Mouse (Mus musculus): ENCODE results near the gene Hoxd13.
A peak's percentile ranks its signal among the peaks of the same experiment; 100 is the strongest.

Hoxd13 gene

GRCm38 (mm10) chr2:74680561-74681398, 12.7 kb downstream of the Hoxd13 start:
- no peak for DNase-seq (ENCODE audit: low spot score)

- DNase-seq (ENCODE audit: low spot score) = peak; percentile 35
Measured at GRCm38 (mm10) chr2:74681594-74682531, 13.8 kb downstream of the Hoxd13 start.

DNA sequence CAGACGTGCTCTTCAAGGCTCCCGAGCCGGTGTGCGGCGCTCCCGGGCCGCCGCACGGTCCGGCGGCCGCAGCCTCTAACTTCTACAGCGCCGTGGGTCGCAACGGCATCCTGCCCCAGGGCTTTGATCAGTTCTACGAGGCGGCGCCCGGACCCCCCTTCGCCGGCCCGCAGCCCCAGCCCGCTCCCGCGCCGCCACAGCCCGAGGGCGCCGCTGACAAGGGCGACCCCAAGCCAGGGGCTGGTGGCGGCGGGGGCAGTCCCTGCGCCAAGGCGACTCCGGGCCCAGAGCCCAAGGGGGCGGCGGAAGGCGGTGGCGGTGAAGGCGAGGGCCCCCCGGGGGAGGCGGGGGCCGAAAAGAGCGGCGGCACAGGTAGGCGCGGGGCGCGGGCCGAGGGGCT, 14.7 kb downstream of the Hoxd13 start:
- DNase-seq (ENCODE audit: low spot score) = no peak

- no peak for DNase-seq (ENCODE audit: low spot score)
Measured at GRCm38 (mm10) chr2:74683471-74683951, 15.4 kb downstream of the Hoxd13 start.

DNA sequence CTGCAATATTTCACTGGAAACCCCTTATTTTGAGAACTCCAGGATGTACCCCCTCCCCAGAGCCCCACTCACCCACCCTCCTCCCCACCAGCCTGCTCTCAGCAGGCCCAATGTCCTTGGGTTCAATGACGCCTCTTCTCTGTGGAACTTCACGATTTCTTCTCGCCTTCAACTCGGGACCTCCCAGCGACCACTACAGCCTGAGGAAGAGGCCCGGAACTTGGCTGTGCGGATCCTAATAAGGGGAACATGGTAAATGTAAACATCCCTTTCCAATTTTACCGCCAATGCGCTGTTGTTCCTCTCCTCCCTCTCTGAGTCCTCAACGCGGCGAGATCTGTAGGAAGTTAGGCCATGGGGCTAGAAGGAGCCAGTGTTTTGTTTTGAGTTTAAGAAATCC, 16.0 kb downstream of the Hoxd13 start:
- DNase-seq (ENCODE audit: low spot score) = no peak

DNA sequence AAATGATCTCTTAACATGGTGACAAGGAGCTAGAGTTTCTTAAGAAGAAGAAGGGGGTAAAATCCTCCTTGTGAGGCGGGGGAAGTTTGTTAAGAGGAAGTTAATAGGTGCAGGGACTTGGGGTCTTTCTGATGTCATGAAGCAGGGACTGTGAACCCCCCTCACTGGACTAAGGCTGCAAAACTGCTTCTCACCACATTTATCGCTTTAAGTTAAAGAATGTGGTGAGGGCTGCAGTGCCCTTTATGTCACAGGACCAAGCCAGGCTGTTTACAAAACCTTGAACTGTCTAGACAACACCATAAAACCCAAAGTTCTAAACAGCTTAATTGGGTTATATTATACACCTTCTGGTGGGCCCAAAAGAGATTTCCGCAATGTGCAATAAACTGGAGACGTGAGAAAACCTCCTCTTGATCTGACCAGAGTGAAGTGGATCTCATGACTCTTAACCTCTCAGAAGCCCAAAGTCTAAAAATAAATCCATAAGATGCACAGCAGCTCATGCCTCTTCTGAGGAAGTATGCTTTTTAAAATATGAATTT, 17.0 kb downstream of the Hoxd13 start:
- DNase-seq (ENCODE audit: low spot score) = no peak

GRCm38 (mm10) chr2:74686301-74686987, 18.3 kb downstream of the Hoxd13 start:
- peak; percentile 57 for DNase-seq (ENCODE audit: low spot score)

DNA sequence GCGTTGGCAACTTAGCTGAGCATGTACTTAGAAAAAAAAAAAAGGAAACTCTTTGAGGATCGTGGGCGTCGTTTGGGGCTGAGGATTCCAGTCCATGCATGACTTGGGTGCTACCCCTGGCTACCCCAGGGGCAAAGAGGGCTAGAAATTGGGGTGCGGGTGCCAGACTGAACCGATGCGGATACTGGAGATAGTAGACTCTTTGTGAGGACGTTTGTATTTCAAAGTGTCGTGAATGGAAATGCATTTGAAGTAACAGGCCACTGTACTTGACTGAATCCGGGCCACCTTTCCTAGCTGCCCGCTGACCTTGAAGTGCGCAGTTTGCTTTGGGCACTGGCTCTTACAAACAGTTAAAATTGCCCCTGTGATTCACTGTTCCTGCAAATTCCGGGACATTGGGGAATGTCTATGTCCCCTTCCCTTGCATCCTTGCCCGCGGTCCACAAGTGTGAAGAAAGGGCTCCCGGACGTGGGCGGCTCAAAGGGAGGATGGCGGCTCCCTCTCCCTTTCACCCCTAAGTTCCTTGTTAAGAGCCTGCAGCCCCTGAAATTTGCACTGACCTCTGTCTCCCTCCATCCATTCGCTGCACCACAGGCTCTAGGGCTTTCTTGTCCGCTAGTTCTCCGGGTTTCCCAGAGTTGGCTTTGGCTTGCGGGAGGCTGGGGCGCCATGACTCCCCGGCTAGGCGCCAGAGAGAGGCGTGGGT, 19.0 kb downstream of the Hoxd13 start:
- no peak for DNase-seq (ENCODE audit: low spot score)

- DNase-seq (ENCODE audit: low spot score) = no peak
Measured at GRCm38 (mm10) chr2:74687698-74688555, 19.8 kb downstream of the Hoxd13 start.

- DNase-seq (ENCODE audit: low spot score) = no peak
Measured at GRCm38 (mm10) chr2:74688795-74689573, 20.9 kb downstream of the Hoxd13 start.

DNA sequence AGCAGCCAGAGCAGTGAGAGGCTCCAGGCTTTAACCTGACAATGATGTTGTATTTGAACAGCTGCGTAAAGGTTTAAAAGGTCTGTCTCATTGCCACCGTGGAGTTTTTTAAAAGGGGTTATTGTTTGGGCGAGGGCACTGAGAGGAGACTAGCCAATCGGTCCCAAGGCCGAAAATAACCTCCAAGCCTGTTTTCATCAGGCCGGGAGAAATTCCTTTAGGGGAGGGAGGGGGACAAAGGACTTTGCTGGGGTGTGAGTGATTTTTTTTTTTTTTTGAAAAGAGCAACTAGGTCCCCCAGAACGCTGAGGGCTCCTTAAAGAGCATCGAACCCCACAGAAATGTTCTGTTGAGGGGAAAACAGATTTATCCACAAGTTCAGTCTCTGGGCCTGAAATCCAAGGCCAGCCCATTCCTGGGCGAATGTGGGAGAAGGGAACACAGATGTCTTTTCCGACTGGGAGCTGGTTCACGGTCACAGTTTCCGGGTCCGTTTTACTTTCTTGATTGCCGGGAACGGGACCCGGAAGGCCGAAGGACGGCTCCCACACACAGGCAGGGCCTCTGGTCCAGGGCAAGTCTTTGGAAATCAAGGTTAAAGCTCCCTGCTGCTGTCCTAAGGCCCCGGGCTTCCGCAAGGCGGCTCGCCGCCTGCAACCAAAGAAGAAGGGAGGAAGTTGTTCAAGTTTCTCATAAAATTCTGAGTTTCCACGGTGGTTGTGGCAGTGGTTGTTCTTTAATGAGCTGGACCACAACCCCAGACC, 21.6 kb downstream of the Hoxd13 start:
- no peak for DNase-seq (ENCODE audit: low spot score)

DNA sequence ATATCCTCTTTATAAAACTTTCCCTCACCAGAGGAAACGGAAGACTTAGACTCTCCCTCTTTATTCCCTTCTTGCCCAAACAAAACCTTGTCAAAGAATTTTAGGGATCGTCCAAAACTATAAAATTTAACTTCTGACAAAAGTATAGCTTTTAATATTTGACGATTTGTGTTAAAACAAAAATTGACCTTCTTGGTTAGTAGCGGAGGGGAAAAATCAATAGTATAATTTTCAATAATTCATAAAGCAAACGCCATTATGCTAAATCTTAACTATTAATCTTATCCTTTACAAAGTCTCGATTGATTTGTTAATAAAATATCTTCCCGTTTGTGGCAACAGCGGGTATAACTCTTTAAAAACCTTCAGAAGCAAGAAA, 22.2 kb downstream of the Hoxd13 start:
- no peak for DNase-seq (ENCODE audit: low spot score)

GRCm38 (mm10) chr2:74691022-74691951, 23.2 kb downstream of the Hoxd13 start, which contains the start of gene Hoxd10:
Hoxd10 (plus strand) TSS chr2:74691924.
- peak; percentile 65 for DNase-seq (ENCODE audit: low spot score)

GRCm38 (mm10) chr2:74691995-74692807, 24.1 kb downstream of the Hoxd13 start:
- DNase-seq (ENCODE audit: low spot score) = no peak

DNA sequence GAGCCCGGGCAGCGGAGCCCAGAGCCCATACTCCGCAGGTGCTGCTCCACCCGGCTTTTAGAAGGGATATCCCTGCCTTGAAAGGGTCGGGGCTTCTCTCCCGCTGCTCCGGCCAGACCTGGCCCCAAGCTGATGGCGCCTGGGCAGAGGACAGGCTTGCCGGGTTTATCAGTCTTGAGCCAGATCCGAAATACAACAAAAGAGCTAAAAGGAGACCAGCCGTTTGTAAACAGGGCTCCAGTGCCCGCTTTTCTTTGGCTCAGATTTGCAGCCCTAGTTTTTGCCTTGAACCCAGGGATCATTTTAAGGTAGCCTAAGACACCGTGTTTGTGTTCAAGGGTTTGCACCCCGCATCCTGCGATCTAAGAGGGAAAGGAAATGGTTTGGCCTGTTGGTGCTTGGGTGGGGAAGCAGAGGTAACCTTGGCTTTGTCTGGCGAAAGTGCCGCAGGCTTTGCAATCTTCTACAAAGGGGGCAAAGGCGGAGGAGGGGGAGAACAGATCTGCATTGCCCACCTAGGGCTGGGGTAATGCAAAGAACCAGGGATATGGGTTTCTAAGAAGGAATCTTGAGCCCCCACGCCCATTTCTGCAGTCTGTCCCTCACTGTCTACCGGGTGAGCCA, 24.8 kb downstream of the Hoxd13 start:
- no peak for DNase-seq (ENCODE audit: low spot score)

DNA sequence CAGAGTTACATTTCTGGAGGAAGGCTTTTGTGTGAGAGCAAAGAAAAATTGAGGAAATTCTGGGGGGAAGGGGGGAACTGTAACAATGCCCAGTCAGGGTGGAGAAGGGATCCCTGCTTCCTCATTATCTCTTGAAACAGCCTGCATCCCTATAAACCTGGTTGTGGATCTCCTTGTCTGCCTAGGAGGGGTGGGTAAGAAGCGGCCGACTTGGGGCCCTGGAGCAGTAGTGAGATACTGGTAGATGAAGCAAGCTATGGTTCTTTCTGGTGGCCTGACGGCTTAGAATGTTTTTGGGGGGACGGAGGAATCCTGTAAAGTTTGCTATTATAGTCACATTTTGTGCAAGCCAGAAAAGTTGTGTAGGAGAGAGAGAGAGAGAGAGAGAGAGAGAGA, 25.3 kb downstream of the Hoxd13 start:
- DNase-seq (ENCODE audit: low spot score) = no peak

Data from urinary bladder, postnatal 25 days (tissue).